ENCODE assay signal across 7 mouse cellular contexts in the genomic region with DNA sequence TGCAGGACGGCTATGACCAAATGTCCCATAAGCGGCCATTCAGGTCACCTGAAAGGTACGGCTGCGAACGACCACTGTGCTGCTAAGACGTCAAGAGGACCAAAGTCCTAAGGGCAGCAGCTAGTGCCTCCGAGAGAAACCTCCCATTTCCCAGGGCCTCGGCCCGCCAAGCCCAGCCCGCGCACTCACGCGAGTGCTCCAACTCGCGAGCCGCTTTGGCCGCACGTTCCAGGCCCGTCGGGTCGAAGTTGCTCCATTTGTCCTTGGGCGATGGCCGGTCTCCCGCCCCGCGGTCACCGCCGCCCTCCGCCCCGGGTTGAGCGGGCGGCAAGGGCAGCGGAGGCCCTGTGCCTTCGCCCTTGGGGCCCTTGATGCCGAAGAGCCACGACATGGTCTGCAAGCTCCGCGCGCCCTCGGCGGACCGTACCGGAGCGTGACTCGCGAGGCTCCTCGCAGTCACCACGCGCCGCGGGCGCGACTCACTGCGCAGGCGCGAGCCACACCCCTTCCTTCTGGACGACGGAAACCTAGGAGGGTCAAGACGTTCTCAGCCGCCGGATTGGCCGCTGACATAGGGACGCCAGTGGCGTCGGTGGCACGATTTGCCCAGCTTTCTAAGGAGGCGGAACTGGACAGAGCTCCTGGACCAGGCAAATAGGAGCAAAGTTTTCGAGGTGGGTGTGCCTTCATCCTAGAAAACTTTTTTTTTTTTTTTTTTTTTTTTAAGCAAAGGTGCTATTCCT. TPM values are rescaled to one million over a fixed set of nuclear protein-coding genes. Genes with fewer than 3 reads are reported as not detected.
A peak's percentile ranks its signal among the peaks of the same experiment; 100 is the strongest.
DNase-seq lines count a peak whose midpoint lies in the region; ATAC-seq lines count a peak whose summit lies in the region.

A gene (minus strand): TSS at position 481 of the 743 bp plus-strand sequence.

- H3K4me3 ChIP-seq in intestine, embryonic 16.5 days (ENCODE audit: low read length) = peak within 1 kb of the TSS; percentile 83
- peak within 1 kb of the TSS; percentile 85 for H3K4me3 ChIP-seq in midbrain, embryonic 11.5 days (ENCODE audit: low read depth, low read length)

- intact Hi-C loops in left cerebral cortex, postnatal 36 days (cut with DNase I) = loop anchor here (5.0 kb wide), 1 partner anchor 93 kb away; a partner anchor contains a TSS

- H3K27me3 ChIP-seq in intestine, embryonic 16.5 days (replicated peaks; ENCODE audit: control insufficient read depth, insufficient read depth, low read length) = no peaks in the 10 kb centered on the region
- H3K27me3 ChIP-seq in midbrain, embryonic 11.5 days (ENCODE audit: control insufficient read depth, insufficient read depth, low read length) = no peaks in the 10 kb centered on the region

- H3K9ac ChIP-seq in intestine, embryonic 16.5 days (ENCODE audit: low read depth, low read length) = peak within 1 kb of the TSS; percentile 85
- peak within 1 kb of the TSS; percentile 78 for H3K9ac ChIP-seq in midbrain, embryonic 11.5 days (ENCODE audit: low read length)

- H3K4me1 ChIP-seq in intestine, embryonic 16.5 days (ENCODE audit: control insufficient read depth, insufficient read depth, low read length) = peaks cover 9% of the 10 kb centered on the region
- H3K4me1 ChIP-seq in midbrain, embryonic 11.5 days (ENCODE audit: control insufficient read depth, insufficient read depth, low read length) = peaks cover 17% of the 10 kb centered on the region

- H3K36me3 ChIP-seq in intestine, embryonic 16.5 days (ENCODE audit: control insufficient read depth, insufficient read depth, low read length) = peaks cover 5% of the 10 kb centered on the region; the same call in 1 of the 2 replicates
- H3K36me3 ChIP-seq in midbrain, embryonic 11.5 days (ENCODE audit: control insufficient read depth, insufficient read depth, low read length) = 0 out of 2 replicates have a peak, but pooled peaks cover 4% of the 10 kb centered on the region

- under 1% methylated on average over 63 of the region's 68 CpGs for WGBS in intestine, embryonic 16.5 days
- WGBS in midbrain, embryonic 11.5 days = under 1% methylated on average over 68 of the region's 68 CpGs

- H3K4me2 ChIP-seq in intestine, embryonic 16.5 days (ENCODE audit: low read depth, low read length) = peak within 1 kb of the TSS; percentile 95
- H3K4me2 ChIP-seq in midbrain, embryonic 11.5 days = peak within 1 kb of the TSS; percentile 85

- peak; percentile 99 for ATAC-seq in intestine, embryonic 16.5 days
- peak; percentile 96 for ATAC-seq in midbrain, embryonic 11.5 days (ENCODE audit: low FRiP score)

- DNase-seq in adrenal gland, adult 8-10 months = peak; percentile 96
- peak; percentile 96 for DNase-seq in embryo, embryonic 9.5 days (ENCODE audit: extremely low spot score)
- peak; percentile 94 to 98 for DNase-seq in gastrocnemius, postnatal 4 days (ENCODE audit: low spot score in 2 of 2)
- peak; percentile 98 to 99 for DNase-seq in left cerebral cortex, postnatal 36 days (ENCODE audit: low spot score in 2 of 2)
- peak; percentile 100 for DNase-seq in midbrain, embryonic 11.5 days (ENCODE audit: low spot score, missing footprints)
- peak; percentile 98 for DNase-seq in skeletal muscle tissue, adult 2 months (ENCODE audit: low read depth, low spot score)

- H3K27ac ChIP-seq in intestine, embryonic 16.5 days (ENCODE audit: low read length) = peak within 1 kb of the TSS; percentile 65
- H3K27ac ChIP-seq in midbrain, embryonic 11.5 days (ENCODE audit: low read depth, low read length) = no peak within 1 kb of the TSS

- H3K9me3 ChIP-seq in intestine, embryonic 16.5 days (ENCODE audit: control insufficient read depth, low read length) = no peaks in the 10 kb centered on the region
- no peaks in the 10 kb centered on the region for H3K9me3 ChIP-seq in midbrain, embryonic 11.5 days (ENCODE audit: control insufficient read depth, low read length)

RNA-seq across cellular contexts. Expression of the gene that starts here (rescaled TPM):
- 10 to 100 TPM; 69.5 to 90.1 (median 77.6) TPM for total RNA-seq in adrenal gland, adult 8-10 months (2022)
- total RNA-seq in gastrocnemius, postnatal 4 days (2021) = 10 to 100 TPM; 44.4 to 46.1 TPM
- 142 and 150 TPM in 2 replicates for polyA plus RNA-seq in intestine, embryonic 16.5 days (2015; fragmentation: Nextera tagmentation; extraction: Ambion mirVana)
- 10 to 100 TPM; 37.5 to 48.3 TPM for total RNA-seq in left cerebral cortex, postnatal 36 days (2021)
- polyA plus RNA-seq in midbrain, embryonic 11.5 days (2014; fragmentation: Nextera tagmentation; extraction: Ambion mirVana) = 84.5 and 84.6 TPM in 2 replicates
